Mouse (Mus musculus): ENCODE measurements at regions not wholly inside any gene's neighbourhood (a gene's known extent, or its start where the extent isn't known, plus 50 kb on each side); places are given as distances from the start of the nearest gene placed in this dataset.

DNA sequence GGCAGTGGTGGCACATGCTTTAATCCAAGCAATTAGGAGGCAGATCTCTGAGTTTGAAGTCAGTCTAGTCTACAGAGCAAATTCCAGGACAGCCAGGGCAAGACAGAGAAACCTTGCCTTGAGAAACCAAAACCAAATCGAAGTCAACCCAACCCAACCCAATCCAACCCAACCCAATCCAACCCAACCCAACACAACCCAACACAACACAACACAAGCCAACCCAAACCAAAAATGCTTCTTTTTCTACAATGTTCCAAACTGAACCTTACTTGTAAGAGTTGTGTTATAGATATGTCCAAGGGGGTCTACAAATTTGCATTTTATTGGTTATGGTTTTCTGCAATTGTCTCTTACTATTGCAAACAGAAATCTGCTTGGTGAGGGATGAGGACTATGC, 52.8 kb upstream of the Chodl start:
- ATAC-seq (replicated peaks; ENCODE audit: low FRiP score, poor library complexity, severe bottlenecking): no peak

GRCm38 (mm10) chr16:78859006-78859405, 71.7 kb upstream of the Chodl start:
- no peak for ATAC-seq (replicated peaks; ENCODE audit: low FRiP score, poor library complexity, severe bottlenecking)

- ATAC-seq (replicated peaks; ENCODE audit: low FRiP score, poor library complexity, severe bottlenecking): no peak
These were observed 99.8 kb upstream of the Chodl start for GRCm38 (mm10) chr16:78830957-78831356.

DNA sequence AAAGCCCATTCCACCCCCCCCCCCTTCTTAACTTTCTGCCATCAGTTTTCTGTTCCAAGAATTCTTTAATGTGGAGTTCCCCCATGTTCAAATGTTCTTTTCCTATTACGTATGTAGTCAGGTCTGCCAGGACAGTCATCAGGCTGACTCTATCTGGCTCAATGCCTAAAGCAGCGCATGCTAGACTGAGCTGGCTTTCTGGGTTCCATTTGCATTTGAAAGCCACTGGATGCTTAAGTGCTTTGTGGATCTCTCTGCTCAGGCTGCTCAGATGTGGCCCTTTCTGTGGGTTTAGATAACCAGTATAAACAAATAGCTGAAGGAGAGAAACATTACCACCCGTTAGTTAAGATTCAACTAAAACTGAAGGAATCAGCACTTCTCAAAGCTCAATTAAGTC, 103.0 kb upstream of the Chodl start:
- no peak for ATAC-seq (replicated peaks; ENCODE audit: low FRiP score, poor library complexity, severe bottlenecking)

DNA sequence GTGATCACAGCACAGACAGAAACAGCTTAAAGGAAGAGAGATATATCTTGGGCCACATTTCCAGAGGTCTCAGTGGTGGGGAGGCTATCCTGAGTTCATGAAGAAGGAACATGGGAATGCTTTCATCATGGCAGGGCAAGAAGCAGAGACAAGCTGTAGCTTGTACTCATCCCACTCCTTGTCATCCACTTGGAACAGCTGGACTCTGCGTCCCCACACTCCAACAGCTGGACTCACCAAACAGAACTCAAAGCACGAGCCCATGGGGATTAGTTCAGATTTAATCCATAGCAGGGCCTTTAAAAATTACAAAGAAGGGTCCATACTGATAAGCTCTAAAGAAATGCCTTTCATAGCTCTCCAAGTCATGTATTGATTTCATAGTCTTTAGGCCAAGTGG, 140.7 kb upstream of the Chodl start:
- no peak for ATAC-seq (replicated peaks; ENCODE audit: low FRiP score, poor library complexity, severe bottlenecking)

DNA sequence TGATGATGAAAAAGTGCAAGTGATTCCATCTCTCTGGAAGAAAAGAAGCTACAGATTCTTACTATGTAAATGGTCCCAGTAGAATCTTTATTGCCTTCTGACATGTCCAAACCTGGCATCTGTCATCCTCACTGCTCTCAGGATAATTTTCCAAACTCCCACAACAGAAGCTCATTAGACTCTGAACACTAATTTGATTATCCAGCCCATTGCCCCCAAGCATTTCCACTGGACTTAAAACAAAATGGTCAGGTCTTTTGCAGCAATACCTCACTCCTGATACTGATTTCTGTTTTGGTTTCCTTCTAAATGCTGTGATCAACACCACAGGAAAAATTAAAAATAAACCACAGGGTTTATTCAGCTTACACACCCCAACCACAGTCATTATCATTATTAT, 171.5 kb upstream of the Chodl start:
- ATAC-seq (replicated peaks; ENCODE audit: low FRiP score, poor library complexity, severe bottlenecking): no peak

DNA sequence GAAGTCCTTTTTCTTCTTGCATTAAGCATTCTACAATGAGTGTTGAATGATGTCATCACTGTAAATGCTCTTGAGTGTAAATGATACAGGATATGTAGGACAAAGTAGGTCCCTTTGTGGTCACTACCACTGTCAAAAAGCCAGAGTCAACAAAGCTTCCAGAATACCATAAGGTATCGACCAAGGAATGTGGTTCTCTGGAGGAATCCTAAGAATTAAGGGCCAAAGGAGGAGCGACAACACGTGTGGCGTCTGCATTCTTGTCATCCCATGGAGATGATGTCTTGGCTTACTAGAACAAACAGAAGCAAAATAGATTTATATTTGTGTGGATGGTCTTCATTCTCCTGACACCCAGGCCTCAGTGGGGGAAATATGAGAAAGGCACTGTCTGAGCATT, 161.4 kb upstream of the D16Ertd472e start:
- no peak for ATAC-seq (replicated peaks; ENCODE audit: low FRiP score, poor library complexity, severe bottlenecking)

- ATAC-seq (replicated peaks; ENCODE audit: low FRiP score, poor library complexity, severe bottlenecking): no peak
These were observed 154.3 kb upstream of the D16Ertd472e start for GRCm38 (mm10) chr16:78730583-78731501.

DNA sequence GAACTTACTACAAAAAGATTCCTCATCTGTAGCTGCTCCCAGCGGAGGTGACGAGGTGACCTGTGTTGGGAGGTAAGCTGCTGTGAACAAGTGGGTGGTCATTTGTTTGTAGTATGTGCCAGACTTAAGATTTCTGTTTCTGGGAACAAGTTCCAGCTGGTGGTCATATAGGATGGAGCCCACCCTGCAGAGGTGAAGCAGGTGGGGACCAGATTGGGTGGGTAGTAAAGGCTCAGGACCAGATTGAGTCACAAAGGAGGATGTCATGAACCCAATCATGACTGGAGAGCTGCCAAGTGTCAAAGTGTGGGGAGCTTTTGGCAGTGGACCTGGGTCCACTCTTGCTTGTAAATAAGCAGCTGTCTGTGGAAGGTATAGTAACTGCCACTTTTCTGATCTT, 149.0 kb upstream of the D16Ertd472e start:
- ATAC-seq (replicated peaks; ENCODE audit: low FRiP score, poor library complexity, severe bottlenecking): no peak

DNA sequence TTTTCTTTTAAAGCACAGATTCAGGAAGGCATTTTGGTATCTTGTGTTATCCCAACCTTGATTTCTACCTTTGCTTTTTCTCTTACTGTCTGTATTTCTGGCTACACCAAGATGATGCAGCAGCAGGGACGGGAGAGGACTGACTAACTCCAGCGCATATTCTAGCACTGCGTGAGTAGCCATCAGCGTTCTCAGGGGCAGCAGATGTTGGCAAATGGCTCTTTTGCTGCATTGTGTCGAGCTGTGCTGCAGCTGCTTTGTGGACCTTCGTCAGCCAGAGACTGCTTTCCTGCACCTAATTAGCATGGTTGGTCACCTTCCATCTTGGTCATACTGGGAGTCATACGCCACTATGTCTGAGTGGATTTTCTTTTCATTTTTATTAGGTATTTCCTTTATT, 133.4 kb upstream of the D16Ertd472e start:
- ATAC-seq (replicated peaks; ENCODE audit: low FRiP score, poor library complexity, severe bottlenecking): no peak

GRCm38 (mm10) chr16:78707566-78707965, 131.1 kb upstream of the D16Ertd472e start:
- no peak for ATAC-seq (replicated peaks; ENCODE audit: low FRiP score, poor library complexity, severe bottlenecking)

GRCm38 (mm10) chr16:78707165-78707564, 130.7 kb upstream of the D16Ertd472e start:
- ATAC-seq (replicated peaks; ENCODE audit: low FRiP score, poor library complexity, severe bottlenecking): no peak

DNA sequence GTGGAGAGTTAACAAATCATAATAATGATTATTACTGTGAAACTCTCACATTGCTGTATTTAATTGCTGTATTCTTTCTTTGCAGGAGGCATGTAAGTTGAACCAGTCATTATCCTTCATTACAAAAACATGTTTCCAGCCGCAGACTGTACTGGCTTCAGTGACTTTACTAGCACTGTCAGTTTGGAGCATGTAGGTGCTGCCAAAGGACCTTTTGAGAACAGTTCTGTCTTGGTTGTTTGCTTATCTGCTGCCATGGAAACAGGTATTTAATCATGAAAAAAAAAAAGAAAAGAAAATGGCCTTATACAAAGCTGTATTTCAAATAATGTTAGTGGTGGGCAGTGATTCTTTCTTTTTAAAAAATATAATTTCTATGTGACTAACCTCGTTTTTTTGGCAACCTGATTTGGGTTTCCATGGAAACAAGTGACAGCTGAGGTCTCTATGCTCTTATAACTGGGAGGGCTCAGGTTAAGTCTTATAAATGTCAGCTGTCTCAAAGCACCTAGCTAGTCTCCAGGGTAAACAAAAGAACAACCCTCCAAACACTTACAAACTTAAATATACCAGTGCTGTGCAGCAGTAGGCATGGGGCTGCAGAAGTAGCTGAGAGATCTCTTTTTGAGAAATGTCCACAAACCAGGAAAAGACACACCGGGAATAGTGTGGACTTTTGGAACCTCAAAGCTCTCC, 121.2 kb upstream of the D16Ertd472e start:
- ATAC-seq (replicated peaks; ENCODE audit: low FRiP score, poor library complexity, severe bottlenecking): no peak

- no peak for ATAC-seq (replicated peaks; ENCODE audit: low FRiP score, poor library complexity, severe bottlenecking)
These were observed 111.7 kb upstream of the D16Ertd472e start for GRCm38 (mm10) chr16:78688251-78688650.

- no peak for ATAC-seq (replicated peaks; ENCODE audit: low FRiP score, poor library complexity, severe bottlenecking)
These were observed 108.7 kb upstream of the D16Ertd472e start for GRCm38 (mm10) chr16:78685160-78685559.

- no peak for ATAC-seq (replicated peaks; ENCODE audit: low FRiP score, poor library complexity, severe bottlenecking)
These were observed 107.5 kb upstream of the D16Ertd472e start for GRCm38 (mm10) chr16:78684031-78684430.

GRCm38 (mm10) chr16:78661126-78661525, 84.6 kb upstream of the D16Ertd472e start:
- ATAC-seq (replicated peaks; ENCODE audit: low FRiP score, poor library complexity, severe bottlenecking): no peak

- no peak for ATAC-seq (replicated peaks; ENCODE audit: low FRiP score, poor library complexity, severe bottlenecking)
These were observed 68.2 kb upstream of the D16Ertd472e start for GRCm38 (mm10) chr16:78644710-78645109.

DNA sequence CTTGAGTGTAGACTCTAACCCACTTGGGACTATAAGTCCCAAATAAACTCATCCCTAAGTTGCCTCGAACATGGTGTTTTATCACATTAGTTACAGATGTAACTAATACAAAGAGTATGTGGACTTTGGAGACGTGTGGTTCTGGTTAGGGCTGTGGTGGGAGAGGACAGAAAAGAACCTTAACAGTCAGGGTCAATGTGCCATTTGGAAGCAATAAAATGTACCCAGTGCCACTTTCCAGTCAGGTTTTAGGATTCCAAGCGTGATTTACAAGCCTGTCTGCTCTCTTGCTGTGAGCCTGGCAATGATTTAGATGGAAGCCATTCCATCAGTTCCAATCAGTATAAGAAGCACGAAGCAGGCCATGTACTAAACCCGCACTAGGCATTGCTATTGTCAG, 65.2 kb upstream of the D16Ertd472e start:
- no peak for ATAC-seq (replicated peaks; ENCODE audit: low FRiP score, poor library complexity, severe bottlenecking)

DNA sequence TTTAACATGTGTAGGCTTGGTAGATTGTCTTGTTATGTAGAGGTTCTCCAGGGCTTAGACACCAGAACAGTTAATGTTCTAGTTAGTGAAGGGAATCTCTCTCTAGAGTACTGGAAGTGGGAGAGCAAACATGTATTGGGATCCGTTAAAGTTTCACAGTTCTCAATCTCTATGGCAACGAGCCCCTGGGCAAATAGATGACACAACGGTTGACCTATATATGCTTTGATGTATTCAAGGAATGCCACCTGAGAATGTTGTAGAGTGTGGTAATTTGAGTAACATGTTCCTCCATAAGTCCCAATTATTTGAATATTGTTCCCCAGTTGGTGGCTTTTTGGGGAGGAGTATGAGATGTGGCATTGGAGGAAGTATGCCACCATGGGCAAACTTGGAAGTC, 64.7 kb upstream of the D16Ertd472e start:
- no peak for ATAC-seq (replicated peaks; ENCODE audit: low FRiP score, poor library complexity, severe bottlenecking)

- ATAC-seq (replicated peaks; ENCODE audit: low FRiP score, poor library complexity, severe bottlenecking): no peak
These were observed 60.9 kb upstream of the D16Ertd472e start for GRCm38 (mm10) chr16:78637452-78637851.

Data from erythroid progenitor cell, adult 5-6 weeks (primary cell).